Mouse (Mus musculus): ENCODE data around the gene L3mbtl4.

The L3mbtl4 gene

GRCm38 (mm10) chr17:68273527-68273926 lies at the start of gene L3mbtl4:
L3mbtl4 (plus strand) TSS chr17:68273797.
- ATAC-seq (ENCODE audit: insufficient number of reproducible peaks, low FRiP score, low TSS enrichment), result 0 out of 2 replicates have a peak, but pooled peaks have one; percentile 60

GRCm38 (mm10) chr17:68230484-68230883 lies 43.1 kb upstream of the L3mbtl4 start:
- ATAC-seq (ENCODE audit: insufficient number of reproducible peaks, low FRiP score, low TSS enrichment), result no peak

GRCm38 (mm10) chr17:68235380-68235779 lies 38.2 kb upstream of the L3mbtl4 start:
- ATAC-seq (ENCODE audit: insufficient number of reproducible peaks, low FRiP score, low TSS enrichment), result peak; percentile 56

GRCm38 (mm10) chr17:68236992-68237391 lies 36.6 kb upstream of the L3mbtl4 start:
- ATAC-seq (ENCODE audit: insufficient number of reproducible peaks, low FRiP score, low TSS enrichment), result no peak

GRCm38 (mm10) chr17:68240171-68240570 lies 33.4 kb upstream of the L3mbtl4 start:
- no peak for ATAC-seq (ENCODE audit: insufficient number of reproducible peaks, low FRiP score, low TSS enrichment)

GRCm38 (mm10) chr17:68264835-68265557 lies 8.6 kb upstream of the L3mbtl4 start:
- no peak for ATAC-seq (ENCODE audit: insufficient number of reproducible peaks, low FRiP score, low TSS enrichment)

- ATAC-seq (ENCODE audit: insufficient number of reproducible peaks, low FRiP score, low TSS enrichment), result peak; percentile 28; the same call in 1 of the 2 replicates
Measured at GRCm38 (mm10) chr17:68273954-68274353, 357 bp downstream of the L3mbtl4 start.

GRCm38 (mm10) chr17:68275138-68275537 lies 1.5 kb downstream of the L3mbtl4 start:
- ATAC-seq (ENCODE audit: insufficient number of reproducible peaks, low FRiP score, low TSS enrichment), result no peak

- no peak for ATAC-seq (ENCODE audit: insufficient number of reproducible peaks, low FRiP score, low TSS enrichment)
Measured at GRCm38 (mm10) chr17:68280915-68281314, 7.3 kb downstream of the L3mbtl4 start.

GRCm38 (mm10) chr17:68285119-68285782 lies 11.7 kb downstream of the L3mbtl4 start:
- ATAC-seq (ENCODE audit: insufficient number of reproducible peaks, low FRiP score, low TSS enrichment), result no peak

- no peak for ATAC-seq (ENCODE audit: insufficient number of reproducible peaks, low FRiP score, low TSS enrichment)
Measured at GRCm38 (mm10) chr17:68288094-68288493, 14.5 kb downstream of the L3mbtl4 start.

- no peak for ATAC-seq (ENCODE audit: insufficient number of reproducible peaks, low FRiP score, low TSS enrichment)
Measured at GRCm38 (mm10) chr17:68288699-68289098, 15.1 kb downstream of the L3mbtl4 start.

GRCm38 (mm10) chr17:68291713-68292364 lies 18.2 kb downstream of the L3mbtl4 start:
- no peak for ATAC-seq (ENCODE audit: insufficient number of reproducible peaks, low FRiP score, low TSS enrichment)

GRCm38 (mm10) chr17:68308381-68308780 lies 34.8 kb downstream of the L3mbtl4 start:
- no peak for ATAC-seq (ENCODE audit: insufficient number of reproducible peaks, low FRiP score, low TSS enrichment)

- ATAC-seq (ENCODE audit: insufficient number of reproducible peaks, low FRiP score, low TSS enrichment), result no peak
Measured at GRCm38 (mm10) chr17:68312286-68312927, 38.8 kb downstream of the L3mbtl4 start.

GRCm38 (mm10) chr17:68320940-68321339 lies 47.3 kb downstream of the L3mbtl4 start:
- ATAC-seq (ENCODE audit: insufficient number of reproducible peaks, low FRiP score, low TSS enrichment), result no peak

GRCm38 (mm10) chr17:68322607-68323006 lies 49.0 kb downstream of the L3mbtl4 start:
- no peak for ATAC-seq (ENCODE audit: insufficient number of reproducible peaks, low FRiP score, low TSS enrichment)

- ATAC-seq (ENCODE audit: insufficient number of reproducible peaks, low FRiP score, low TSS enrichment), result no peak
Measured at GRCm38 (mm10) chr17:68332225-68332624, 58.6 kb downstream of the L3mbtl4 start.

- ATAC-seq (ENCODE audit: insufficient number of reproducible peaks, low FRiP score, low TSS enrichment), result no peak
Measured at GRCm38 (mm10) chr17:68333382-68333781, 59.8 kb downstream of the L3mbtl4 start.

- no peak for ATAC-seq (ENCODE audit: insufficient number of reproducible peaks, low FRiP score, low TSS enrichment)
Measured at GRCm38 (mm10) chr17:68338917-68339553, 65.4 kb downstream of the L3mbtl4 start.
